Mouse (Mus musculus) c-Kit-positive CD71-negative TER-119-negative erythroid progenitor cells, embryonic 14.5 days (primary cell): Measurements from ENCODE around the gene Diaph3.

Source experiments
- DNase-seq: peaks from one replicate; pipeline ENCODE4 v3.0.0-alpha.2; 2013; ENCODE audit warnings: low read depth

The Diaph3 gene

DNA sequence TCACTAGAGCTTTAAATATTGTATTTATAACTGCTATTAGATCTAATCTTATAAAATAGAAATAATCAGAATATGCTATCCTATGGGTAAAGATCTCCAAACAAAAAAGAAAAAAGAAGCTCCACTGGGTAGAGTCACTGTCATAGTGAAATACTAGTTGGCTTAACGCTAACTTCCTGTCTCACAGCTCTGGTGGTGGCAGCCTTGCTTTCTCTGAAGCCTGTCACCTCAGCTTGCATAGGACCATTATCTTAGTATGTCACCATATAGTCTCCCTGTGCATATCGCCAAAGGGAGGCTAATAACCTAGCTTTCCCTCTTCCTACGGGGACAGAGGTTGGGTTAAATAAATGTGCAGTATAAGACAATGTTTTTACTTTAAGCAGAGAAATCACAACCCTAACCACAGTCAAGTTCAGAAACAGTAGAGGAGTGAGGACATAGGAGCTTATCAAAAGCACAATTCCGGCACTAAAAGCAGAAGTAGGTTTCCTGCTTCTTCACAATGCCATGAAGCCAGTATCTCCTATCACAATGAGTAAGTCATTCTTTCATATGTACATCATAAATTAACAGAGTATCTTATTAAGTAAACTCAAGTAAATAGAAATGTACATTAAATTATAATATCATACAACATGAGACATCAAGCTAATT is 293.8 kb downstream of the Diaph3 start:
- peak; percentile 24 for DNase-seq

GRCm38 (mm10) chr14:86844075-86844474 is 297.0 kb downstream of the Diaph3 start:
- no peak for DNase-seq

DNA sequence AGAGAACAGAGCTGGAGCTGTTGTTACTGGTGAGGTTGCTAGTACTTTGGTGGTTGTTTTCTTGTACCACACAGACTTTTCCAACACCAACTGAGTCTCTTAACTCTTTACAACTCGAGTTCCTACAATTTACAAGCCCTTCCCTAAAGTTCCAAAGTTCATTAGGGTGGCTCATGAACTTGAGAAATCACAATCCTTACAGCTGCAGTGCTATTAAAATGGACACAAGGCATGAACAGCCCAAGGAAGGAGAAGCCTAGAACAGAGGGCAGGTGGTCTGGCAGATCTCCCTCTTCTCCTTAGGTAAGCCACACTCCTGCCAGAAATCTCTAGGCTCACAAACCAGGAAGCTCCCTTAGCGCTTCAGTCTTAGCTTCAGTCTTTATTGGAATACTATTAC is 303.4 kb downstream of the Diaph3 start:
- DNase-seq, result no peak

DNA sequence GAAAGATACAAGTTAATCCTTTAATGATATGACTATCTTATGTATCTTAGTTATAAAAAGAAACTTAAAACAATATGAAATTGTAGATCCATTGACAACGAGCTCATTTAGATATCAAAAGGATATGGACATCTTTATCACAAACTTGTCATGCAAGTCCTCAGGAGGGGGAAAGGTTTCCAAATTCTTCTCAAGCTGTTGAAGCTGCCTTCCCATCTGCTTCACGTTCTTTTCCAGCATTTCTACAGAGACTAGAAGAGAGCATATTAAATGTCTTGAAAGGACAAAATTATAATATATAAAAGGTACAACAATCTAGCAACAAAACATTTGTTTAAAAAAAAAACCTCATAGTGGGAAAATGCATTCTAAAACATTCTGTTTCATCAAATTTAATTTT is 306.2 kb downstream of the Diaph3 start:
- no peak for DNase-seq

DNA sequence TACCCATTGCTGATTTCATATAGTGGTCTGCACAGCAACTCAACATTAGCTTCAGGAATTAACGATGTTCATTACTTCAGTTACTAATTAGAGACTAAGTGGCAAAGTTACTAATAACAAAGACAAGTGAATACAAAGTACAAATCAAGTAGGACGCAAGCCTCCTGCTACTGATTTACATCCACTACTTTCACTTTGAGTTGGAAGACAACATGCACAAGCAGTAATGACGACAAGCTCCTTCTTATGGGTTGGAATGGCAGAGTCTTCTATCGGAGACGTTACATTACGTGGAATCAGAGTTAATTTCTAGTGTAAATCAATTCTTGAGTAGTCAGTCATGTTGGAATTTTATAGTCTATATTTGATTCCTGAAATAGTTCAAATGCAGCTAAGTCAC is 306.8 kb downstream of the Diaph3 start:
- DNase-seq, result no peak

- no peak for DNase-seq
Observed at GRCm38 (mm10) chr14:86833003-86833402, 308.0 kb downstream of the Diaph3 start.

DNA sequence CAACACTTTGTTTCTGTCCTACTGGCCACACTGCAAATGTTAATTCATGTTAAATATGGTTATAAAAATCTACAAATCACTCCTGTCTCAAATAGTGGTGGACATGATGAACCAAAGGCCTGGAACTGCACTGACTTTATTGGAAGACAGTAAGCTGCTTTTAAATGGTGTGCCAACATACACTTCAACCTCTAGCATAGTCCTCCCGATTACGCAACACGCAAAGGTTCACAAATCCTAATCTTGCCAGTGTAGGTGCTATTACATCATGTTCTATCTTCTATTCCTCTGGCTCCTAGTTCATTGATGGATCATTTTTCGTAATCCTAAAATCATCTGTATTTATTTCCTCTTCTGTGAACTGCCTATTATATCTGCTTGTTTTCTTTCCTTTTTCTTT is 324.8 kb downstream of the Diaph3 start:
- DNase-seq, result no peak

DNA sequence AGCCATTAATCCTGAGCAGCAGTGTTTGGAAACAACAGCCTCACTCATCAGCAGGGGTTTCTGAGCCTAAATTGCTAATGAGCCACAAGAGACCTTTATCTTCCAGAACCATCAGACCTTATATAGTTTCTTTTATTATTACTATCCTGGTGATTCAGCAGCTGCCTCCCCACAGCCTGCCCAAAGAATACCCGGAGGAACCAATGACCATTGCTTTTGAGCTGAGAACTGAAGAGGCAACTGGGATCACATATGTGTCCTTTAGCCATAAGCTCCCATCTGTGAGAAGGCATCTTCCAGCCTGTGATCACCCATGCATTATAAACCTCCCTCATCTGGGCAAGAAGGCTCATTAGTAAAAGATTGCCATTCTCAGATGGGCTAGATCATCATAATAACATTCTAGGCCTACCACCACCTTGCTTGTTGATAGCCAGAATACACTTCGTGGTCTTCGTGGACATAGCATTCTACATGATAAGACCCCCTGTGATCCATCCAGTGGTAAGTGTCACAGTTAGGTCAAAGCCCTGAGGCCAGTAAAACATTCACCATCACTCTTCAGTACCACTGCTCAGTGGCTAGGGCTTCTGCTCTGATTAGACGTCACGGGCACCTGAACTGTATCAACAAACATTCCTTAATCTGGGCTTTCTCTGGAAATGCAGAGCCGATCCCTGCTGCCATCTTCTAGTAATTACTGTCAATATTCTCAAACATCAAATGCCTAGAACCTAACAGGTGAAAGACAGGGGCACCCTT is 352.0 kb downstream of the Diaph3 start:
- no peak for DNase-seq

GRCm38 (mm10) chr14:86786866-86787265 is 354.2 kb downstream of the Diaph3 start:
- DNase-seq, result no peak

GRCm38 (mm10) chr14:86781553-86782273 is 359.3 kb downstream of the Diaph3 start:
- peak; percentile 35 for DNase-seq

DNA sequence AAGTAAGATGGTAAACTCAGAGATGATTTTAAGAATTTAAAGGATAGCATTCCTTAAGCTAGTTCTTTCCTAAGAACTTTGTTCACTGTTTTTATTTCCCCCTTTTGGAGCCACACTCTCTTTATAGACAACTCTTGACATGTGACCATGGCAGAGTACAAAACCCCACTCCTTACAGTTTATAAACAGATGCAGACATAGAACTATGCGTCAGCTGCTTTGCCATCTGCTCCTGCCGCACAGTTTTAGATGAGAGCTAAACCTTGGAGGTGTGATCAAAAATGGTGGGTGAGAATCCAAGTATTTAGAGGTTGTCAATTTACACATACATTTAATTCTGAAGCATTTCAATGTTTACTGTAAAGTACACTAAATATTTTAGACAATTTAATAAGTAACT is 367.7 kb downstream of the Diaph3 start:
- DNase-seq, result no peak

DNA sequence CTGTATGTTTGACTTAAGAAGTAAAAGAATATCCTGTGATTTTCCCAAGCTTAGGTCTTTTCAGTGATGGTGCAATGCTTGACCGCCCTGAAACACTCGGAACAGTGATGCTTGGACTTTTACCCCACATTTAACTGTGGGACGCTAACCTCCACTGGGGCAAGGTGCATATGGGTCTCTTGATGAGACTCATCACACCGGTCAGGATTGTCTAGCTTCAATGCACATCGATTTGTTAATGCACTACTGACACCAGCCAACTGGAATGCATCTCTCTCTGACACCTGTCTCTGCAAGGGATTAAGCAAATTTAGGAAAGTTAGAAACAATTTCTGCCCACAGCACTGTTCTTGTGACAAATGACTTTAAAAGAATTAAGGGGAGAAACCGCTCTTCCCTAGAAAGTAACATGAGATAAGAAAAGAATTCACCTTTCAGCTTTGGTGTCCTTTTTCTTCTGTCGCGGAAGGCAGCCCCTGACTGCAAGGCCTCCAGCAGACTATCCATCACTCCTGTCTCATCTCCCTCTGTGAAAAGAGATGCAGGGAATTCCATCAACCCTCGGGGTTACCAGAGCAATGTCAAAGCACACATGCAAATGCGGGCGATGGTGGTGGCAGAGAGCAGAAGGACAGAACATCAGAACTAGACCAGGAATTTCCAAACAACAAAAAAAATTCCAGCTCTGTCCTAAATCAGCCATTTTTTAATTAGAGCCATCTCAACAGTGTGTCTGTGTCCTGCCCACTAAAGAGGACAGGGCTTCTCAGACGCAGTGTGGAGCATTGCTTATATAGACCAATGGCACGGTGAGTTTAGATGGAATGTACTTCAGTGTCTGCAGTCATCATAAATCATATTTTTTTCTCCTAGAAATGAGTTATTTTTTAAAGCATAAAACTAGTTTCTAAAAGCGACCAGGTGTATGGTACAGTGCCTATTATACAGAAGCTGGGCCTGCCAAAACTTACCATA is 368.6 kb downstream of the Diaph3 start:
- no peak for DNase-seq

GRCm38 (mm10) chr14:86764286-86764685 is 376.7 kb downstream of the Diaph3 start:
- no peak for DNase-seq

DNA sequence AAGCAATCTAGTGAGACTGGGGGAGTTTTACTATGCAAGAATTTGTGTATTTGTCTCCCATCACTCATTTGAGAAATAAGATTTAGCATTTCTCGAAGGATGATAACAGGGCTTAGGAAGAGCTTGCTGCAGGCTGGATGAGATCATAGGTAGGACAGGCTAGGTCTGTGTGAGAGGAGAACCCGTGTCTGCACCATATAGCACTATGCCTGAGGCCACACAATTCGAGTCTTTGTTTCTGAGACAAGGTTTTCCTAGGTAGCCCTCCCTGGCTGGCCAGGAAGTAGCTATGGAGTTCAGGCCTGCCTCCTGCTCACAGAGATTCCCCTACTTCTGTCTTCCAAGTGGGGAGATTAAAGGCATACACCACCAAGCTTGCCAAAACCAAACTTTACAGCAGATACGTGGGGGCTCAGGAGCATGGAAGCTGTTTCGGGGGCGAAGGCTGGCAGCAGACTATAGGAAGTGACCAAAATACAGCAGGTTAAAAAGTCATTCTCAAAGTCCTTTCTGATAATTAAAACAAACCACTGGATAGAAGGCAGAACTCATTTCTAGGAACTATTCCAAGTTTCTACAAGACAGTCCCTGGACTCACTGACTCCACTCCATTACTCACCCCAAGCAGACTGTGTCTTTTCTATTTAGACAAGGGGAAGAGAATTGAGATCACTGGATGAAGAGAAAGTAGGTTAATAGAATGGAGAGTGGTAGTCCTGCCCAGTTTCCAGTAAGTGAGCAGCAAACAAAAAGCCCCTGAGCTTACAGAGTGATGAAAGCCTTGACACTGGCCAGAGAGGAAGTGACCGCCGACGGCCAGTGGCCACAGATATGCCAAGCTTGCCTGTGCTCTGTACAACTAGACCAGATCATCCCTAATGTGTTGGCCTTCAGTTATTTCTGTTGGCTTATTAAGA is 383.2 kb downstream of the Diaph3 start:
- no peak for DNase-seq

- DNase-seq, result no peak
Observed at GRCm38 (mm10) chr14:86757132-86757531, 383.9 kb downstream of the Diaph3 start.

GRCm38 (mm10) chr14:86750351-86750750 is 390.7 kb downstream of the Diaph3 start:
- DNase-seq, result no peak

DNA sequence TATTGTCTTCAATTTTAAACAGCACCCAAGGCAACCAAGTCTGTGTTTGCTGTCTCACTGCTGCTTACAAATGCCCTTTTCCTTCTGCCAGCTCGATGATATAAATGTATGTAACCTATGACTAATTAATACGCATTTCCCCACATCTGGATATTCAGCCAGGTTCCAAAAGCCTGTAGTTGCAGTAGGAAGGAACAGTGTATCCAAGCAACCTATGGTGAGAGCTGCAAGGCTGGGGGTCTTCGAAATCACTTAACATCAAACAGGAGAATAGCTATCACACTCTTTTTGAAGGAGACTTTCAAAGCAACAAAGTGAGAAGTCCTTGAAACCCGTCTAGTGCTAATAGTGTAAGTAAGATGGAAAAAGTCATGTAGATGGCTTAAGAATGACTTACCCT is 391.6 kb downstream of the Diaph3 start:
- DNase-seq, result no peak

GRCm38 (mm10) chr14:86748876-86749275 is 392.2 kb downstream of the Diaph3 start:
- DNase-seq, result no peak

- DNase-seq, result no peak
Observed at GRCm38 (mm10) chr14:86744523-86744922, 396.5 kb downstream of the Diaph3 start.

DNA sequence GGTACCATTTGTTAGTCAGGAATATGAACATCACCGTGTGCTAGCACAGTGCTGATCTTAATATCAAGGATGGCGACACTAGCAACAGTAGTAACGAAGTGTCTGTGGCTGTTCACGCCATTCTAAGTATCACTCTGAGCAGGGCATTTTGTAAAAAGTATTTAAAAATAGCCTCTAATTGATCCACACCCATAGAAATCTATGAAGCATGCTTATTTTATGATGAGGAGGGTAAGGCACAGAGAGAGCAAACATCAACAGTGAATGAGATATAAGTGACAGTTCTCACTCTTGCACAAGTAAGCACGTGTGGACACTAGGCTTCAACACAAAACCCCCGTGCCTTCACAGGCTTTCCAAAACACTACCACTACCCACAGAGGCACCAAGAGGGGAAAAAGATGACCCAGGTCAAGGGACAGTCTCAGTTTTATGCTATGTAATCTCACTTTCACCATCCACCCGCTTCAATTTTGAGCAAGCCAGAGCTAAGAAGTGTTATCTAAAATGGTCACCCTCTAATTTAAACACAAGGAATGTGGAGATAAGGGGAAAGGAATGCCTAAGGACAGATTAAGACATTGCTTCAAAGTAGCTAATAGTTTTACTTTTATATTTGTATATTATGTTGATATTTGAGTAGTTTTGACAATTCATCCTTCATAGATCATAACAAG is 399.0 kb downstream of the Diaph3 start:
- peak; percentile 3 for DNase-seq
